Mouse (Mus musculus): ENCODE results near the gene 1500009C09Rik.

1500009C09Rik gene

DNA sequence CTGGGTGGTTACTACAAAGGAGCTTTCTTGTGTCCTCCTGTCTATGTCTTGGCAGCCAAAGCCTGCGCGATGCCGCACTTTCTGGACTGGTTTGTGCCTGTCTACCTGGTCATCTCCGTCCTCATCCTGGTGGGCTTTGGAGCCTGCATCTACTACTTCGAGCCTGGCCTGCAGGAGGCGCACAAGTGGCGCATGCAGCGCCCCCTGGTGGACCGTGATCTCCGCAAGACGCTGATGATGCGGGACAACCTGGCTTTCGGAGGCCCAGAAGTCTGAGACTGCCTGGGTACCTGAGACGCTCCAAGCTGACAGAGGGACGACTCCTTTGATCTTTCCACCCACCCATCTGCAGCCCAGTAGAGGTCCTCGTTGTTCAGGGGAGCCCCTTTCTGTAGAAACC is 7.3 kb downstream of the 1500009C09Rik start:
- CTCF ChIA-PET, result interaction anchor here (0.5 to 8.1 kb wide), 37 partner anchors 8 to 949 kb away, joined by 3 to 45 read pairs (median 4); partner anchors contain the start of genes Sept3 (in 2 of the 4), 1500009C09Rik (in 1 of the 4), Ndufa6 (in 1 of the 4) and Shisa8 (in 1 of the 4)
- POLR2A ChIA-PET, result interaction anchor here (0.7 to 2.3 kb wide), 12 partner anchors 8 to 890 kb away, joined by 3 to 11 read pairs (median 3); partner anchors contain the start of genes Poldip3 (in 2 of the 4), Cenpm (in 1 of the 4) and Srebf2 (in 1 of the 4)

DNA sequence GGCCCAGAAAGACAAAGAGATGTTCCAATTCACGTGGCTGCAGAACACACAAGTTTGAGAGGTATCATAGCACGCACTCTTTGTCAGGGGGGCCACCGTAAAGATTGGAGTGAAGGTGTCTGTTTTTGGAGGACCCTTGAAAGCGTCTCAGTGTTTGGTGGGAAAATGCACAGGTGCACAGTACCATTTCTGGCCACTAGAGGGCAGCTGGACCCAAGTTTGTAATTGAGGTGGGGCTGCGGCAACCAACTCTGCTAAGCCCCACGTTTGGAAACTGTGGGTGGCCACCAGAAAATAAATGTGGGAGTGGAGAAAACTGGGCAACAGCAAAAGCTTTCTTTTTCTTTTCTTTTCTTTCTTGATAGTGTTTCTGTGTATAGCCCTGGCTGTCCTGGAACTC is 14.2 kb downstream of the 1500009C09Rik start:
- ChIA-PET CTCF (interaction anchor here (0.8 to 6.9 kb wide), 13 partner anchors 8 to 852 kb away, joined by 3 to 35 read pairs (median 4); partner anchors contain the start of genes 1500009C09Rik (in 1 of the 4) and Cenpm (in 1 of the 4)), POLR2A (interaction anchor here in 2 of 4 experiments (1.2 to 1.4 kb wide), 3 partner anchors 9 to 32 kb away, joined by 3 to 4 read pairs (median 3); partner anchors contain the start of gene Wbp2nl (in 1 of the 2))

DNA sequence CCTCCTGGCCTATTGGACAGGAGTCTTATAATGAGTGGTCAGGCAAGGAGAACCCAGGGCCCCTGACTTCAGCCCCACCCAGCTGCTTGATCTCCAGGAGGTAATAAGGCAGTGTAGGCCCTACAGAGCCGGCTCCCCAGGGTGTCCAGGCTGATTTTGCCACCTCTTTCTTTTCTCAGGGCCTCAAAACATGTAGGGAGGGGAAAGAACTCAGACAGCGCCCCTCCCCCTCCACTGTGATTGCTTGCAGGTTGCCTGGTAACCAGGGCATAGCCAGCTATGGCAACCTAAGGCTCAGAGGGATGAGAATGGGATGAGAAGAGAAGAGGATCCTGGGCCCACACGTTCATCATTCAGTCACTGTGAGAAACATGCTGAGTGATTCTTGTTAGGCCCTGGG is 16.0 kb downstream of the 1500009C09Rik start:
- CTCF ChIA-PET, result interaction anchor here in 1 of 4 experiments (1.6 to 6.9 kb wide), 3 partner anchors 13 to 203 kb away, joined by 5 to 35 read pairs (median 7); no protein-coding TSS in a partner anchor
- POLR2A ChIA-PET, result interaction anchor here in 1 of 4 experiments (0.6 kb wide), 1 partner anchor 26 kb away, joined by 3 read pairs; no protein-coding TSS in a partner anchor

DNA sequence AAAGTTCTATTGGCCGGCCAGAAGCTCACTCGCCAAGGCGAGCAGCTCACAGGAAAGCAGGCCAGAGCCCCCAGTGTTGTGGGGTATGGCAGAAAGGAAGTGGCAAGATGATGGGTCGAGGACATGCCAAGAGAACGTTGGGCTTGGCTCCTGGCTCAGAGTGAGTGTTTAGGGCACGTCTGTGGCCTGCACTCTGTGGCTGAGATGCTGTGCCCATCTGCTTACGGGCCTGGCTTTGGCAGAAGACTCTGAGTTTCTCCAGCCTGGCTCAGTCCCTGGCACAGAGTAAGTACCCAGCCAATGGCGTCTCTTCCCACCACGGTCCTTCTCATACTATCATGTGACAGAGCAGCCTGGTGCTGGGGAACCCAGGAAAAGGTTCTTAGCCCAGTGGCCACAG is 16.6 kb downstream of the 1500009C09Rik start:
- ChIA-PET POLR2A (no interaction called here), CTCF (interaction anchor here in 3 of 4 experiments (0.6 to 6.9 kb wide), 4 partner anchors 13 to 204 kb away, joined by 3 to 35 read pairs (median 6); no protein-coding TSS in a partner anchor)

DNA sequence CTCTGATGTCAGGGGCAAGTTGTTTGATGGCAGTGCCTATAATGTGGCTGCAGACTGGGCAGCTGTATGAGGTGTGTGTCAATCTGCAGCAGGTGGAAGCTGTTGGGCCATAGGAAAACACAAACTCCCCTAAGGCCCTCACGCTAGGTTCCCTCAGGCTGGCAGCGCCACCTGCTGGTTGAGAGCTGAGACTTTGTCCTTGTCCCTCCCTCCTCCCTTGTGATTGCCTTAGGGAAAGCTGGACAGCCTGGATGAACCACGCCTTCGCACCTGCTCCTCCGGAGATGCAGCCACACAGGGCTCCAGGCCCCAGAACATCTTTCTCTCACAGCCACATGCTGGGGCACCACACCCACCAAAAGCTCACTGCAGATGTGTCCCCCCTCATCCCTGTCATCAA is 19.0 kb downstream of the 1500009C09Rik start:
- ChIA-PET CTCF (interaction anchor here (0.5 to 3.8 kb wide), 84 partner anchors 9 to 1193 kb away, joined by 3 to 45 read pairs (median 4); partner anchors contain the start of genes 1500009C09Rik (in 3 of the 4), Wbp2nl (in 2 of the 4), Naga (in 1 of the 4) and Ndufa6 (in 1 of the 4)), POLR2A (interaction anchor here (0.5 to 1.5 kb wide), 18 partner anchors 12 to 878 kb away, joined by 3 to 7 read pairs (median 3); partner anchors contain the start of genes Poldip3 (in 2 of the 4), 1500009C09Rik (in 1 of the 4), Cenpm (in 1 of the 4) and Naga (in 1 of the 4))

DNA sequence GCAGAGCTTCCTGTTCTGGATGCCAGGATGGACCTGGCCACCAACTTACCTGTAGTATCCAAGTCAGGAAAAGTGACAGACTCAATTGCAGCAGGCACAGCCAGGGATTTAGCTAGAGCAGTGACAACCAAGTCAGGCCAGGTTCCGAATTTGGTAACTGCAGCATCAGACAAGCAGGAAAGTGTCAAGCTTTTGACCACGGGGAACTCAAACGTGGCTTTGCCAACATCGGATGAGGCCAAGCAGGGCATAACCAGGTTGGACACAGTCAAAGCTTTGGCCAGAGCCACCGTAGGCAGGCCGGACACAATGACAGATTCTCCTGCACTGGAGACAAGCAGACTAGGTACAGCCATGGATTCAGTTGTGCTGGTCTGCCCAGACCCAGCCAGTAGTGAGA is 20.1 kb downstream of the 1500009C09Rik start:
- CTCF ChIA-PET, result interaction anchor here (0.7 to 3.8 kb wide), 12 partner anchors 12 to 776 kb away, joined by 3 to 28 read pairs (median 4); partner anchors contain the start of genes 1500009C09Rik (in 1 of the 4) and Ndufa6 (in 1 of the 4)
- POLR2A ChIA-PET, result interaction anchor here in 1 of 4 experiments (1.0 to 1.4 kb wide), 4 partner anchors 13 to 66 kb away, joined by 3 to 5 read pairs (median 3); partner anchors contain the start of genes Naga, Pheta2, Smdt1 and Wbp2nl

DNA sequence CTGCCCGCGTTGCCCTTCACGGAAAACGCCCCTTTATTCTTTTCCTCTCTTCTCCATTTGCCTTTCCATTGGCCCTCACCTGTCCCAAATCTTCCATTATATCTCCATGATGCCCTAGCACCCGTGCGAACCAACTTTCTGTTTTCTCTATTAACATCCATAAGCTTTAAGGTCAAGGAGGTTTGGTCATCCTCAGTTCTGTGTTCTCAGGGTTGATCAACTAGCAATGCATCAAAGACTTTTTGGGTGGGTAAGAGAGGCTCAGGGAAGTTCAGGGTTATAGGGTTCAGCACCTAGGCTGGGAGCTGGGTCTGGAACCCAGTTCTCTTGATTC is 22.4 kb downstream of the 1500009C09Rik start, which contains the start of gene Sept3:
Sept3 (plus strand) TSS at position 301 of the 334 bp plus-strand sequence.
- CTCF ChIA-PET, result interaction anchor here (0.6 to 3.0 kb wide), 14 partner anchors 8 to 651 kb away, joined by 3 to 16 read pairs (median 4); partner anchors contain the start of gene 1500009C09Rik (in 3 of the 4)
- POLR2A ChIA-PET, result interaction anchor here in 2 of 4 experiments (0.9 to 2.6 kb wide), 12 partner anchors 10 to 875 kb away, joined by 3 to 10 read pairs (median 5); partner anchors contain the start of genes Cenpm (in 1 of the 2), Naga (in 1 of the 2), Ndufa6 (in 1 of the 2) and Pheta2 (in 1 of the 2)

DNA sequence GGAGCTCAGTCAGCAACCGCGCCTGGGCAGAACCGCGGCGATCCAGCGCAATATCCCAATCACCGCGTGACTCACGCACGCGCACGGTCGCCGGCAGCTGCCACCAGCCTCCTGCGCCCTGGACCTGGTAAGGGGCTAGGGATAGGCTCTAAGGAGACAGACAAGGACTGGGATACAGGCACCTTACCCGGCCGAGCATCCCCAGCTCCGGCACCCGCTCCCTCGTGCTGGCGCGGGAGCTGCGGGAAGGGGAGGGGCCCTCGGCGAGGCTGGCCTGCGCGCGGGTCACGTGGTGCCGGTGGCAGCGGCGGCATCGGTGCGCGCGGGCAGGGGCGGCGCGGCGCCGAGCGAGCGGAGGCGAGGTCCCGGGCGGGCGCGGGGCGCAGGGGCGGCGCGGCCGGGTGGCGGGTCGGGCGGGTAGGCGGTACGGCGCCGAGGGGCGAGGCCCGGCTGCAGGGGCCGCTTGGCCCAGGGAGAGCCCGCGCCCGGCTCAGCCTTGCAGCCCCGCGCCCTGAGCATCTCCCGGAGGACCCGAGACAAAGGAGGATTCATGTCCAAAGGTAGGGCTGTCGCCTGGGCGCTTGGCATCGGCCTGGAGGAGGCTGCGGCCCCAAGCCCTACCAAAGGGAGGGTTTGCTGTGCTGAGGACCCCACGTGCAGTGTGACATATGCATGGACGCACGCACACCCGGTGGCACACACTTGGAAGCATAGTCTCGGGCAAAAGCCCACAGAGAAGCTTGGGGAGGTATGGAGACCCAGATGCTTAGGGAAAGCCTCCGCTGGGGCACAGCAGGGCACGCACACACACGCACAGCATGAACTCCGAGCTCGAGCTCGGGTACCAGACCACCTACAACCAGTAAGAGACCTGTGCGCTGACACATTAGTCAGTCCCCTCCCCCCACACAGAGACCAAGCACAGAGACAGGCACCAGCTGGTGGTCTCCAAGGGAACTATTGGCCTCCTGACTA is 23.0 kb downstream of the 1500009C09Rik start:
- ChIA-PET POLR2A (interaction anchor here in 2 of 4 experiments (0.5 to 2.6 kb wide), 31 partner anchors 8 to 874 kb away, joined by 3 to 10 read pairs (median 4); partner anchors contain the start of genes Ndufa6 (in 2 of the 2), Wbp2nl (in 2 of the 2), Cenpm (in 1 of the 2) and Naga (in 1 of the 2)), CTCF (interaction anchor here in 3 of 4 experiments (0.6 to 3.0 kb wide), 18 partner anchors 8 to 650 kb away, joined by 3 to 16 read pairs (median 3); partner anchors contain the start of gene 1500009C09Rik (in 1 of the 3))

DNA sequence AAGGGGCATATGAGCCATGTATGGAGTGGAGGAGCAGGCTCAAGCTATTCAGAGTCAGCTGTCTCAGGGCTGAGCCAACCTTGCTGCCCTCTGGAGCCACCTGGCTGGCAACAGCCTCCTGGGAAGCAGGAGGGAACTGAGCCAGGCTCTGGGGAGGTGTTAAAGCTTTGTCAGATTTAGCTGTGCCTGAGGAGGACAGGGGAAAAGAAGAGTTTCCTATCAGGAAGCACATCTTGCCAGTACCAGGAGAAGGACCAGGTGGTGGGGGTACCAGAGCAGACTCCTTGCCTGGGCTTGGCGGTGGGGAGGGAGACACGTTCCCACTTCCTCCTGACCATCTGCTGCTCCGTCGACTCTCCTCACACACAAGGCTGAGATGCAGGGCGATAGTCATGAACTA is 25.4 kb downstream of the 1500009C09Rik start:
- ChIA-PET POLR2A (interaction anchor here in 2 of 4 experiments (0.5 to 0.6 kb wide), 2 partner anchors 84 to 352 kb away, joined by 3 read pairs; partner anchors contain the start of gene Polr3h (in 1 of the 2)), CTCF (interaction anchor here in 1 of 4 experiments (0.9 kb wide), 1 partner anchor 23 kb away, joined by 3 read pairs; no protein-coding TSS in a partner anchor)

DNA sequence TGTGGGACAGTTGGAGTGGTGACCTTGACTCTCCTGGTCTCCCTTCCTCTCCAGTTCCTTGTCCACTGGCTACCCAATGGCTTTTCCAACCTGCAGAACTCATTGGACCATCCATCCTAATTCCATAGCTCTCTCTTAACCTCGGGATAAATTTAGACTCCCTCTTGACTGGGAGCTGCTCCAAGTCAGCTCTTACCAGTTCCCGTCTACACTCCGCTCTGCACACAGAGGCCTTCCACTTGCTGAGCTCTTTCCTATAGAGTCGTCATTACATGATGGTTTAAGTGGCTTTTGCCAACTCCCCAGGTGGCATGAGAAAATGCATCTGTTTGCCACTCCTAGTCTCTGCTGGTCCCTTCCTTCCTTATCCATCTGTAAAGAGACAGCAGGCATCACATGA is 28.4 kb downstream of the 1500009C09Rik start:
- ChIA-PET POLR2A (interaction anchor here in 1 of 4 experiments (1.0 to 1.3 kb wide), 3 partner anchors 12 to 69 kb away, joined by 3 read pairs; no protein-coding TSS in a partner anchor), CTCF (interaction anchor here in 3 of 4 experiments (1.0 to 2.6 kb wide), 3 partner anchors 9 to 10 kb away, joined by 4 to 12 read pairs (median 5); no protein-coding TSS in a partner anchor)

DNA sequence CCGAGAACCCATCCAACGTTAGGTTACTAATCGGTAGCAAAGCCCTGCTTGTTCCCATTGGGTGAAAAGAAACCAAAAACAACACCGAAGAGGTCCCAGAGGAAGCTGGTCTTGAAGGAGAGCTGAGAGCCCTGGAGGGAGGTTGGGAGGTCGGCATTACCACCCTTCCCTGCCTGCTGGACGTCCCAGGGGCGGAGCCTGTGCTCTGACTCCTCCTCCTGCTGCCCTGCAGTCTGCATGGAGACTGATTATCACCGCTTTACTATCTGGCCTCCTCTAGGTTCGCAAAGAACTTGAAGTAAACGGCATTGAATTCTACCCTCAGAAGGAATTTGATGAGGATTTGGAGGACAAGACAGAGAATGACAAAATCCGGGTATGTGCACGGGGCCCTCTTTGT is 34.0 kb downstream of the 1500009C09Rik start:
- POLR2A ChIA-PET, result interaction anchor here in 1 of 4 experiments (0.7 kb wide), 1 partner anchor 864 kb away, joined by 3 read pairs; no protein-coding TSS in a partner anchor
- CTCF ChIA-PET, result interaction anchor here in 1 of 4 experiments (1.1 kb wide), 1 partner anchor 131 kb away, joined by 7 read pairs; no protein-coding TSS in a partner anchor

DNA sequence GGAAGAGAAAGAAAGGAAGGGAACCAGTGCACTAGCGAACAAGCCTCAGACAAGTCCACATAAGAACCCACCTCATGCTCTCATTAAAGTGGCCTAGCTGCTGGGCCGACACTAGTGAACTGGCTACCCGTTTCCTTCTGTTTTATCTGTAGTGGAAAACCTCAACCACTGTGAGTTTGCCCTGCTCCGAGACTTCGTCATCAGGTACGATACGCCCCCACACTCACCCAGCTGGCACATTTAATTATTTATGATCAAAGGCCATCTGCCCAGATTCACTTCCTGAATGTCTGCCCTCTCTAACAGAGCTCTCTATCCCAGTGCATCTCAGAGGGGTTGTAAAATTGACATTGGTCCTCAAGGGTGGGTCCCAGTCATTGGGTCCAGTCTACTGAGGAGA is 38.1 kb downstream of the 1500009C09Rik start:
- CTCF ChIA-PET, result interaction anchor here in 1 of 4 experiments (0.5 kb wide), 1 partner anchor 745 kb away, joined by 5 read pairs; no protein-coding TSS in a partner anchor
- POLR2A ChIA-PET, result interaction anchor here in 2 of 4 experiments (0.8 to 1.2 kb wide), 2 partner anchors 8 to 9 kb away, joined by 4 to 5 read pairs; partner anchors contain the start of gene Wbp2nl (in 2 of the 2)

DNA sequence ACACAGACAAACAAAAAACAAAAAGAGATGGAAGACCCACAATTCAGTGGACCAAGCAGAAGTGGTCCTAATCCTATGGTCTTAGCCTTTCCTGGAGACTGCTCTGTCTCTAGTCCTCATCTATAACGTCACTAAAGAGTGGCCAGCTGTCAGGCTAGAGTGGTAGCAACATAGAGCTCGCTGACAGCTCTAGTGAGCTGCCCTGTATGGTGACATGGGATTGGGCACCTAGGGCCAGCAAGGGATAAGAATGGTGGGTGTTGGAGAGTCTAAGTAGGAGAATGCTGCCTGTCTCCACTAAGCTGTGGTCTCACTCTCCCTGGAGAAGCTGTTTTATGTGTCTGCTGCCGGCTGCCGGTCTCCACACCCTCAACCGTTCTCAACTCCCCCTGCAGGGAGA is 40.7 kb downstream of the 1500009C09Rik start:
- POLR2A ChIA-PET, result interaction anchor here in 2 of 4 experiments (0.8 to 2.4 kb wide), 4 partner anchors 12 to 856 kb away, joined by 3 to 9 read pairs (median 4); partner anchors contain the start of genes Poldip3 (in 1 of the 2) and Sept3 (in 1 of the 2)
- CTCF ChIA-PET, result interaction anchor here in 2 of 4 experiments (0.6 to 1.5 kb wide), 6 partner anchors 9 to 1991 kb away, joined by 3 read pairs; no protein-coding TSS in a partner anchor

DNA sequence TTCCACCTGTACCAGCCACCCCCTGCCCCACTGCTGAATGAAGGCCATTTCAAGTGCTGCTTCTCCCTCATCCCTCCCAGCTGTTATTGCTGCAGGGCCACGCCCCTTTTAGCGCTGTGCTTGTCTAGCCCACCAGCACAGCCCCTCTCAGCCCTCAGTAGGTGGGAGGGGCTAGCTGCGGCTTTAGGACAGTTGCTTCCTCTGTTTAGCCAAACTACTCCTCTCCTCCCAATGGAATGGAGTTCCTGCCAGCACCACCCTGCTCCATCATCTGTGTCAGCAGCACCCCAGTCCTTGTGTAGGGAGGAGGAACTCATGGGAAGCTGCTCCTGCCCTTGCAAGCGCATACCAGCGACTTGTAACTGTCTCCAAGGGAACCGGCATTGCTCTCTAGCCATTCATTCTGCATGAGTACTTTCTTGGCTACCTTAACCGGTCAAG is 41.1 kb downstream of the 1500009C09Rik start:
- POLR2A ChIA-PET, result interaction anchor here in 2 of 4 experiments (0.8 to 2.4 kb wide), 5 partner anchors 12 to 856 kb away, joined by 3 to 9 read pairs (median 4); partner anchors contain the start of genes Poldip3 (in 1 of the 2) and Sept3 (in 1 of the 2)
- CTCF ChIA-PET, result interaction anchor here in 2 of 4 experiments (0.6 to 1.5 kb wide), 7 partner anchors 10 to 793 kb away, joined by 3 to 4 read pairs (median 3); no protein-coding TSS in a partner anchor

DNA sequence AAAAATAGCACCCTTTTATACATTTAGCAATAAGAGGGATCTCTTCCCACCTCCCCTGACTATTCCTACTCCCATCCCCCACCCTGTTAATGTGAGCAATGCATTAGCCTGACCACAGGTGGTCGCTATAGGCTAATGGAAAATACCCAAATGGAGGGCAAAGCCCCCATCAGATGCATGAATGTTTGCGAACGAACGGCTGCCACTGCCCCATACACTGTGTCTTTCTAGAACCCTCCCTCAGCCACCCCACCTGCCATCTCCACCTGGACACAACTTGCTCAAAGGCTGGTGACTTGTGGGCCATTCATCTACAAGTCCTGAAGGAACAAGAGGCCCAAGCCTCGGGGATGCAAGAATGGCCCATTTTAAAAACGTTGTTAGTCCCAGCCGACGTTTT is 41.9 kb downstream of the 1500009C09Rik start:
- ChIA-PET CTCF (interaction anchor here in 2 of 4 experiments (0.6 to 1.5 kb wide), 4 partner anchors 11 to 792 kb away, joined by 3 read pairs; no protein-coding TSS in a partner anchor), POLR2A (interaction anchor here in 1 of 4 experiments (0.6 to 2.4 kb wide), 4 partner anchors 19 to 49 kb away, joined by 3 to 9 read pairs (median 4); partner anchors contain the start of genes Naga, Pheta2, Sept3 and Smdt1)
